Mouse (Mus musculus): ENCODE results near the gene Slc15a4. TPM values are rescaled to one million over a fixed set of nuclear protein-coding genes. Genes with fewer than 3 reads are reported as not detected.

Slc15a4 gene
- total RNA-seq, 2 experiments from 2014 or later = 21.4 to 21.9 TPM

DNA sequence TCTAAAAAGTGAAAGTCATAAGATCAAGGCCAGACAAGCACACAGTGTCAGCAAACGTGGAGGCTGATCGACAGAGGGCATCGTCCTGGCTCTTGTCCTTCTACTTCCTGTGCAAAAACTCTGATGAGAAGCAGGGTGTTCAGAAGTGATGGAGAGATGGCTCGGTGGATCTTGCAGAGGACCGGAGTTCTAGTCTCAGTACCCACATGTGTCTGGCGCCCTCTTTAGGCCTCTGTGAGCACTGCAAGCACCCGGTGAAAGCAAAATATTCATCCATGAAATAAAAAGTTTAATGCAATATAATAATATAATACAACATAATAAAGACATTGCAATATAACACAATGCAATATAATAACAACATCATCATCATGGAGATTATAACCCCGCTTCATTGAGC is 55.3 kb downstream of the Slc15a4 start:
- intact Hi-C loops (cut with DNase I) = loop anchor here (10.0 kb wide), 1 partner anchor 343 kb away; no protein-coding TSS in a partner anchor
- no peak for DNase-seq (ENCODE audit: extremely low spot score in 1 of 2, low spot score in 2 of 2)

DNA sequence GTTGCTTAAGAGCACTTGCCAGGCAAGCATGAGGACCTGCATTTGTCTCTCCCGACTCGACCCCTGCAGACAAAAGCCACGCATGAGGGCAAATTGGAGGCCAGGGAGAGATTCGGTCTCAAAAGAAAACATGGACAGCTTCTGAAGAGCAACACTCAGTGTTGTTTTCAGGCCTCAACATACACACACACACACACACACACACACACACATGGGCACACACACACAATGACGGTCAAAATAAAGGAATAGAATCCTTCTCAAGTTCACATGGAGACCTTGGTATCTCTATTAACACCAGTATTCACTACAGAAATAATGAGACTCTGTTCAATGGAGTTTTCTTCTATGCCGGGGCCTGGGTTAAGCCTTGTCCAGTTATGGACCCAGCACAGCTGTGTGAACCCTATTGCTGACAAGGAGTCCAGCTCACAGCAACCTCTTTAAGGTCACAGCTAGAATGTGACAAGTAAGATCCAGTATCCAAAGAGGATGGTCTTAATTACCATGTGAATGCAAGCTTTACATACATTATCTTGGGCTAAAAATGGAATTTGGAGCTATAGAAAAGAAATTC is 65.4 kb downstream of the Slc15a4 start:
- intact Hi-C loops (cut with DNase I) = no loop called here

DNA sequence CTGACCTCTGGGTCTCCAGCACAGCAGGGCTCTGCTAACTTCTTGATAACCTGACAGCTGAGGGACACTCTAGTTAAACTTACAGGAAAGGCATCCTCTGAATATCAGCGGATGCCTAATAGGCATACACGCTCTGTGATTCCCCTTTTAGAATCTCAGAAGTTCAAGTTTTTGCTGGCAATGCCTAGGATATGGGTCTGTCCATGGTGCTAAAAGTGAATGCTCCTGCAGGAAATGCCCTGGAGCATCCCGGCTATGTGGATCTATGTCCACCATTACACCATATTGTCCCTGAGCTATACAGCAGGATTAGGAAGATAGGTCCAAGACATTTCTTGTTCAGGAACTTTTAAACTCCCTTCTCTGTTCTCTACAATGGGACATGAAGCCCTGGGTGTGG is 71.6 kb downstream of the Slc15a4 start:
- intact Hi-C loops (cut with DNase I) = no loop called here
- DNase-seq (ENCODE audit: extremely low spot score in 1 of 2, low spot score in 2 of 2) = no peak

More for the DNA sequence above, 65.4 kb downstream of the Slc15a4 start:
- DNase-seq (ENCODE audit: extremely low spot score in 1 of 2, low spot score in 2 of 2) = no peak

DNA sequence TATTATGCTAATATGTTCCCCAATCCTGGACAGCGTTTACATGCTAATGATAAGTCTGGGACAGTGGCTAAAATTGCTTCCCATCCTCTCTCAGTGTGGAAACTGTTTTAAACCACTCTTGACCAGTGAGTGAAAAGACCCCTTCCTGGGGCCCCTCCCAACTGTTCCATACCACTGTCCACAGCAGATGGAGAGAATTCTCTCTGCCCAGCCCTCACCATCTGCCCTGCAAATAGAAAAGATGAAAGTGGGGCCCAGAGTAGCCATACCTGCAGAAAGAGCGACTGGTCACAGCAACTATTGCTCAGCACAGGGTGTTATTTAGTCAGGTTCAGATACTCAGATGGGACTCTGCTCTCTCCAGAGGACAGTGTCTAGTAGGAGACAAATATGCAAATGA is 84.6 kb downstream of the Slc15a4 start:
- DNase-seq (ENCODE audit: extremely low spot score in 1 of 2, low spot score in 2 of 2) = no peak
- intact Hi-C loops (cut with DNase I) = no loop called here

DNA sequence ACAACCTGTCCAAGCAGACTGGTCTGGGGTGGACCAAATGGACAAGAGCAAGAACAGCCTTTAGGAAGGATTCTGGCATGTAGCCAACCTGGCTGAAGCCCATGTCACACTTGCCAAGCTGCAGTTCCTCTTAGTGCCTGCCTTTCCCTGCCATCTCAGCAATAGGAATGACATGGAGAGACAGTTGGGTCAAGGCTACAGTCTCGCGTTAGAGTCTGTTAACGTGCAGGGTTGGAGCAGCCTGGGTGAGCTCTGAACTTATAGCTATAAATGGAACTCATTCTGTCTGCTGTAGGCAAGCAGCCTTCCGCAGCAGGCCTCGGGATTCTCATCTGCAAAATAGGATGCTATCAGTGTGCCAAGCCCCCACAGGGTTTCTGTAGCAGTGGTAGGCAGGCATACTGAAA is 86.1 kb downstream of the Slc15a4 start:
- intact Hi-C loops (cut with DNase I) = no loop called here
- DNase-seq (ENCODE audit: extremely low spot score in 1 of 2, low spot score in 2 of 2) = no peak

Other genes starting within 250 kb of the Slc15a4 start
- gene Glt1d1, start 635 bp downstream of the Slc15a4 start, total RNA-seq (2021) = 10 to 100 TPM; 23.4 to 27.4 TPM